Mouse (Mus musculus) intestine, postnatal 0 days (tissue): ENCODE measurements around the gene 1700008P02Rik. TPM values are rescaled to one million over a fixed set of nuclear protein-coding genes. Genes with fewer than 3 reads are reported as not detected.
"Not testable (repeated sequence)": the region's sequence is repeated elsewhere in the genome, so short reads cannot be mapped to it uniquely, and the experiment has no call there.

Source experiments
- ATAC-seq: fragments of 200-750 bp; cut with Nextera tagmentation; 2 replicates; pipeline ENCODE4 v1.8.0; 2017; ENCODE audit warnings: mild to moderate bottlenecking, moderate TSS enrichment, moderate library complexity
- H3K27ac ChIP-seq: fragments of 300-500 bp; sonication (generic); 2 replicates; pipeline ENCODE4 v1.5.1; 2014; ENCODE audit warnings: mild to moderate bottlenecking, low read depth, low read length, moderate library complexity
- H3K27me3 ChIP-seq: fragments of 300-500 bp; sonication (generic); replicated peaks from 2 replicates; pipeline ENCODE4 v1.6.1; 2014; ENCODE audit warnings: low read length, mixed read lengths; ENCODE audit not compliant: control insufficient read depth, insufficient read depth
- H3K36me3 ChIP-seq: fragments of 300-500 bp; sonication (generic); 2 replicates; pipeline ENCODE4 v1.6.1; 2014; ENCODE audit warnings: mild to moderate bottlenecking, moderate library complexity; ENCODE audit not compliant: control insufficient read depth, insufficient read depth
- H3K4me1 ChIP-seq: fragments of 300-500 bp; sonication (generic); replicated peaks from 2 replicates; pipeline ENCODE4 v1.6.1; 2014; ENCODE audit warnings: antibody characterized with exemption, low read length, mixed read lengths; ENCODE audit not compliant: control insufficient read depth, insufficient read depth
- H3K4me2 ChIP-seq: fragments of 300-500 bp; sonication (generic); replicated peaks from 2 replicates; pipeline ENCODE4 v1.6.1; 2014; ENCODE audit warnings: low read depth, mild to moderate bottlenecking, moderate library complexity
- H3K4me3 ChIP-seq: fragments of 300-500 bp; sonication (generic); 2 replicates; pipeline ENCODE4 v1.5.1; 2014; ENCODE audit warnings: low read depth, low read length
- H3K9ac ChIP-seq: fragments of 300-500 bp; sonication (generic); 2 replicates; pipeline ENCODE4 v1.6.1; 2014; ENCODE audit warnings: mild to moderate bottlenecking, low read depth, low read length
- H3K9me3 ChIP-seq: fragments of 300-500 bp; sonication (generic); 2 replicates; pipeline ENCODE4 v1.6.1; 2016; ENCODE audit warnings: mixed run types; ENCODE audit not compliant: control insufficient read depth
- CTCF ChIP-seq: sonication (generic); IDR thresholded peaks from 2 replicates; pipeline ENCODE4 v1.5.1; 2016; ENCODE audit warnings: low read depth, mild to moderate bottlenecking, control low read depth, antibody characterized with exemption, moderate library complexity
- WGBS: fragments of 180-500 bp; shearing (Covaris S2); extraction: QIAGEN DNeasy Blood & Tissue Kit; methylation state at CpG from one replicate; pipeline ENCODE4 v1.1.7; 2014; 5-methylcytosine and 5-hydroxymethylcytosine counted together
- polyA plus RNA-seq: library from polyadenylated mRNA; unstranded; fragments of >200 nt; fragmentation: Nextera tagmentation; extraction: Ambion mirVana; gene quantifications from 2 replicates; pipeline ENCODE4 v1.2.1, GENCODE M21; 2015

1700008P02Rik gene
- not detected in 2 replicates for polyA plus RNA-seq

DNA sequence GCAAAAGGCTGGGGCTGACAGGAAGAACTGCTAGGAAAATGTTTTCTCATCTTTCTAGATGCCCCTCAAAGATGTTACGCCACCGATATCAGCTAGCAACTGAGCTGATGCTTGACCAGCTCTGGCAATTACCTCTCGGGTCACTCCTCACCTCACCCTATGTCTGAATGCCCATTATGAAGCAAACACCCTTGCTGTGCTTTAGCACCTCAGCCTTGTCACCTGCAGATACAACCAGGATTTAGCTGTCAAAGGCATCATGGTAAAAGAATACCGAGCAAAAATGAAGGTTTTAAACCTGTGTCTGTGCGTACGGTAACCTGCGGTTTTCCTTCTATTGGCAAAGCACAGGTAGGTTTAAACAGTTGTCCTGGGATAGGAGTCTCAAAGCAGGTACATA lies at the start of gene 1700008P02Rik:
TSS of gene 1700008P02Rik (minus strand) at position 101 of the 400 bp plus-strand sequence.
- no peak within 1 kb of the TSS for H3K4me2 ChIP-seq
- 91% methylated on average over 7 of the region's 7 CpGs for WGBS
- no peaks in the 10 kb centered on the region for H3K36me3 ChIP-seq
- no peak within 1 kb of the TSS for H3K9ac ChIP-seq
- no peaks in the 10 kb centered on the region for H3K27me3 ChIP-seq
- ATAC-seq, result no peak
- no peak within 1 kb of the TSS for H3K27ac ChIP-seq
- H3K9me3 ChIP-seq, result no peaks in the 10 kb centered on the region
- TF ChIP-seq CTCF, result no peak
- H3K4me3 ChIP-seq, result no peak within 1 kb of the TSS
- H3K4me1 ChIP-seq, result no peaks in the 10 kb centered on the region

DNA sequence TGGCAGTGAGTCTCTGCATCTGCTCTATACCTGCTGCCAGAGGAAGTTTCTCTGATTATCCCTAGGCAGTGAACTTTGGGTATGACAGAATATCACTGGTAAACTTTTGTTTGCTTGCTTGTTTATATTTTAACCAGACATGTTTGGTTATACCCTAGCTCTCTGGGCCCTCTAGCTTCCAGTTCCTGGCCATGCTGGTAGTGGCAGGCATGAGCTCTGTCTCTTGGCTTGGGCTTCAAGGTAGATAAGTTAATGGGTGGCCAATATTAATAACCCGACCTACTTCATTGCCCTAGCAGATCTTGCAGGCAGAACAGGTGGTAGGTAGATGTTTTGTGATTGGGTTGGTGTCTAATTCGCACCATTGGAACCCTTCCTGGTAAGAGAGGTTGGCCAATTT lies 29.2 kb upstream of the 1700008P02Rik start:
- Histone ChIP-seq H3K4me1 (no peaks in the 10 kb centered on the region), H3K4me2 (no peak overlapping the region), H3K9ac (no peak overlapping the region), H3K9me3 (no peaks in the 10 kb centered on the region), H3K27me3 (no peaks in the 10 kb centered on the region), H3K4me3 (no peak overlapping the region), H3K36me3 (no peaks in the 10 kb centered on the region), H3K27ac (no peak overlapping the region)
- WGBS, result 79% methylated on average over 2 of the region's 2 CpGs
- no peak for TF ChIP-seq CTCF
- no peak for ATAC-seq

DNA sequence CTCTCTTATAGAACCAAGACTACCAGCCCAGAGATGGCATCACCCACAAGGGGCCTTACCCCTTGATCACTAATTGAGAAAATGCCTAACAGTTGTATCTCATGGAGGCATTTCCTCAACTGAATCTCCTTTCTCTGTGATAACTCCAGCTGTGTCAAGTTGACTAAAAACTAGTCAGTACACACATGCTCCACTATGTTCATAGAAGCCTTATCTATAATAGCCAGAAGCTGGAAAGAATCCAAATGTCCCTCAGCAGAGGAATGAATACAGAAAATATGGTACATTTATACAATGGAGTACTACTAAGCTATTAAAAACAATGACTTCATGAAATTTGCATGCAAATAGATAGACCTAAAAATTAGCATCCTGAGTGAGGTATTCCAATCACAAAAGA lies 17.9 kb upstream of the 1700008P02Rik start:
- not testable (repeated sequence) for H3K9me3 ChIP-seq, H3K4me2 ChIP-seq, H3K4me3 ChIP-seq, H3K36me3 ChIP-seq, ATAC-seq, H3K27ac ChIP-seq, H3K9ac ChIP-seq, H3K4me1 ChIP-seq, H3K27me3 ChIP-seq

DNA sequence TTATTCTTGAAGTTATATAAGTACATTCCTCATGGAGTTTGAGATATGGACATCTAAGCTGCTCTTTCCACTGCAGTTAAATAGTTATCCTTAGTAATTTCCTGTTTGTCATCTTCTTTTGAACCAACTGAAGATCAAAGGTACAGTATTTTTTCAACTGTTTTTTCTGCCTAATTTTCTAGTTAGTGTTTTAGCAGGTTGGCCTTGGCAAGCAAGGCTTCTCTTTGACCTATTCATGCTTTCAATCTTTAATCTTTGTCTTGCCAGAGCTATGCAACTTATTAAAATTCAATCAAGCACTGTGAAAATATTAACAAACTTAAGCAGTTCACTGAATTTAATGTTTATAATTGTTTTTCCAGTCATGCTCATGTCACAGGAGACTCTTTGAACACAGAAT lies 14.0 kb upstream of the 1700008P02Rik start:
- no peak overlapping the region for H3K4me2 ChIP-seq
- H3K27me3 ChIP-seq, result no peaks in the 10 kb centered on the region
- no peaks in the 10 kb centered on the region for H3K4me1 ChIP-seq
- no peak for ATAC-seq
- no peak for TF ChIP-seq CTCF
- H3K9ac ChIP-seq, result no peak overlapping the region
- no peak overlapping the region for H3K4me3 ChIP-seq
- H3K9me3 ChIP-seq, result no peaks in the 10 kb centered on the region
- no peaks in the 10 kb centered on the region for H3K36me3 ChIP-seq
- H3K27ac ChIP-seq, result no peak overlapping the region

DNA sequence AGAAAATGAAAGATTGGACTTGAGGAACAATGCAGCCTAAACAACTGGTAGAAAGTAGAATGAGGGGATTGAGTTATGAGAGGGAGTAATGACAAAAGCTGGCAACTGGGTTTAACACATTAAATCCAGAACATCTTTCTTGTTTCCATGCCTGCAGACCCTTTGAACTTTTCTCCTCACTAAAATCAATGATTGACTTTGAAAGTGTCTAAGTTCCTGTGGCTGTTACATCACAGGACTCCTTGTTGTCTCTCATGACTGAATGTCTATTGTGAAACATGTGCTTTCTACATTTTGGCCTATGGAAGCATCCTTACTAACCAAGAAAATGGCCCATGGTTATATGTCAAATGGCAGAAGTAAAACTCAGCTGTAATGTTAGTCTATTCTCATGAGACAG lies 2.4 kb downstream of the 1700008P02Rik start:
- Histone ChIP-seq H3K4me1 (no peaks in the 10 kb centered on the region), H3K36me3 (no peaks in the 10 kb centered on the region), H3K4me3 (no peak overlapping the region), H3K4me2 (no peak overlapping the region), H3K9me3 (no peaks in the 10 kb centered on the region), H3K27ac (no peak overlapping the region), H3K27me3 (no peaks in the 10 kb centered on the region), H3K9ac (no peak overlapping the region)
- no peak for TF ChIP-seq CTCF
- ATAC-seq, result no peak
